Mouse (Mus musculus) c-Kit-positive CD71-positive TER-119-negative erythroid progenitor cells, embryonic 14.5 days (primary cell): ENCODE data around the gene Cbs.

Experiments used
- DNase-seq: peaks from one replicate; pipeline ENCODE4 v3.0.0-alpha.2; 2013; ENCODE audit warnings: low read depth

Gene Cbs

GRCm38 (mm10) chr17:31636942-31637811, at the start of gene Cbs:
Cbs (minus strand) TSS chr17:31637238.
- no peak for DNase-seq

DNA sequence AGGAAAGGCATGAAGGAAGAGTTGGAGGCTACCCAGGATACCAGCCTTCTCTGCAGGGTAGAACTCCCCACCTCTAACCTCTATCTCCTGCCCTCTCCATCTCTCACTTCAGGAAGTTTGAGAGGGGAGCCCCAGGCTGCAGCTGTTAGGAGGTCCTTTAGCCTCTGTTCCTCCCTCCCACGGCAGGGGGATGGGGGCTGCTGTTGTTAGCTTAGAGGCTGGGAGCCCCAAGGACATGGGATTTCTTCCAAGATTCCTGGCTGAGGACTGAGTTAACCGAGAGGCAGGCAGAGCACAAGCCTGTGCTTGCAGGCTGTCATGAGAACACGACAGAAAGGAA, 49.2 kb upstream of the Cbs start:
- no peak for DNase-seq

DNA sequence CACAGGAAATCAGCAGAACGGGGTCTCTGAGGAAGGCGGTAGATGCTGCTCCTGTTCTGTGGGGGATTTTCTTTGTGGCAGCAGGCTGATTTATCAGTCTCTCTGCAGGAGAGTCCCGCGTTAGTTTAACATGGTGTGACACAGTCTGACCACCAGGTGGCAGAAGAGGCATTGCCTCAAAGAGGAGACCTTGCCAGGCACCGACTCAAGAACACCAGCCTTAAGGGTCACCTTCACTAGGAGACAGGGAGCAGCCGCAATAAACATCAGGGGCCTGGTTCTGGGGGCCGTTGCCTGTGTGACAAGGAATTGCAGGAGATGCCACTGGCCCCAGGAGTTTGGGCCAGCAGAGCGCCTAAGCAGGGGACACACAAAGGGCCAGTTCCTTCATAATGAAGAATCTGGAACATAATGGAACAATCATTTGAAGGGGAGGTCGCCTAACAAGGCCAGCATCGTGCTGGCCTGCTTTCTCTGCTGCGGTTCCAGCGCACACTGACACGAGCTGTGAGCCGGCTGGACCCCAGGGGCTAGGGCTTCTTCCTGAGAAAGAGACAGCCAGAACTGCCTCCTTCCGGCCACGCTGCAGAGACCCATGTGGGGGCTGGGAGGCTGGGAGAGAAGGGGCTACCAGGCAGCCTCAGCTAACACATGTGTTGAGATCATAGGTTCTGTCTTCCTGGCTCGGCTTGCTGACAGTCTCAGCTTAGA, 48.6 kb upstream of the Cbs start:
- peak; percentile 60 for DNase-seq

- DNase-seq = no peak
Observed at GRCm38 (mm10) chr17:31680450-31680849, 43.4 kb upstream of the Cbs start.

- DNase-seq = no peak
Observed at GRCm38 (mm10) chr17:31677507-31677906, 40.5 kb upstream of the Cbs start, which contains the start of gene Cryaa. Cryaa (plus strand) TSS chr17:31677807.

GRCm38 (mm10) chr17:31674426-31674825, 37.4 kb upstream of the Cbs start:
- DNase-seq = no peak

DNA sequence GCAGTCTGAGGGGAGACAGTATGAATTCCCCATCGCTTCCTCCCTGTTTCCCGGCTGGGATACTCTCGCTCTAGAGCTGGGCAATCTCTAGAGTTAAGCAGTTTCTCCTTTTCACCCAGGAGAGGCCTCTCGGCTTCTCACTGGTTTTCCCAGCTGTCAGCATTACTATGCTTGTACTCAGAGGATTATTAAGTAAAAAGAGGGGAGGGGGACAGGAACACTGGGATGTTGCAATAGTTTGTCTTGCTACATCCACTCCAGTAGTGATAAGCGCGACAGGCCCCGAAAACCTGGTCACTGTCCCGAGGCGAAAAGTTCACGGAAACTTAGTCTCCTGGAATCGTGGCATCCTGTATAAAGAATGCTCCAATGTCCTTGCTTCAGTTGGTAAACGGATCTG, 35.2 kb upstream of the Cbs start:
- no peak for DNase-seq

- DNase-seq = no peak
Observed at GRCm38 (mm10) chr17:31671698-31672097, 34.7 kb upstream of the Cbs start.

DNA sequence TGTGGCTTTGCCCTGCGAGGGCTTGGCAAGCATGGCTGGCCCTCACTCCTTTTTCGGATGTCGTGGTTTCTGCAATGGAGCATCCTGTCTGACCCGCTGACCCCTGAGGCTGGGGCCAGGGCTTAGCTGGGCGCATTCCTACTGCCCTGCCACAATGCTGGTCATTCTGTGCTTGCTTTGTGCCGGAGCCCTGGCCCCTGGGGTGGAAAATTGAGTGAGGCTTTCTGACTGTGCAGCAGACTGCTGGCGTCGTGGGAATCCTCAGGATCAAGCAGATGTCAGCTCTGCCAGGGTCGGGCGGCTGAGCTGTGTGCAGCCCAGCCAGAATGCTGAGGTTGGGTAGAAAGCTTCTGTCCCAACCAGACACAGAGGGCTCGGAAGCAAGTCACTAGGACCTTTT, 33.1 kb upstream of the Cbs start:
- DNase-seq = no peak

GRCm38 (mm10) chr17:31668306-31668705, 31.3 kb upstream of the Cbs start:
- no peak for DNase-seq

DNA sequence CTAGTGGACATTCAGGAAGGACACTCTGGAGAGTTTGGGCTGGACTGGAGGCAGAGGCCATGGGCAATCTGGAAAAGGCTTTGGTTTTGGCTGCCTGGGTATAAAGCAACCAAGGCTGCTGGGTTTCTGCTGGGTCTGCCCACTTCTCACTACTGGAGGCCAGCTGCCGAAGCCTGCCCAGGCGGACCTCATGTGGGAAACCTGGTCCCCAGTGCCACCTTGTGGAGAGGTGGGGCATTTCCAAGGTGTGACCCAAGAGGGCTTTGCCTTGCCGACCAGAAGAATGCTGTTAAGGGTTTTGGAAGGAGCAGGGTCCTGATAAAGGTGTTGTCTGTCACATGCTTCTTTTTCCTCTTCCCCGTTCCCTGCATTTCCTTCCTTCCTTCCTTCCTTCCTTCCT, 27.7 kb upstream of the Cbs start:
- peak; percentile 67 for DNase-seq

DNA sequence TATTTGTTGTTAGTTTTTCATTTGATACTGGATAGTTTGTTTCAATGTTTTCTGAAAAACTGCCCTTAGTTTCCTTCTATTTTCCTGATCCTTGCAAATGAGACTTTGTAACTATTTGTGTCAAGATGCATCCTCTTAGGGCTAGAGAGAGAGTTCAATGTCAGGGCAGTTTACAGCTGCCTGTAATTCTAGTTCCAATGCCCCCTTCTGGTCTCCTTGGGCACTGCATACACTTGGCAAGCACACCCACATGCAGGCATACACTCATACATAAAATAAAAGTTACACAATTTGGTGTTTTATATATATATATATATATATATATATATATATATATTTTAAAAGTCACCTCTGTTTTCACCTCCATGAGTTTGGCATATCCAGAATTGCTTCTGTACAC, 25.8 kb upstream of the Cbs start:
- no peak for DNase-seq

GRCm38 (mm10) chr17:31660661-31661250, 23.7 kb upstream of the Cbs start:
- DNase-seq = no peak

DNA sequence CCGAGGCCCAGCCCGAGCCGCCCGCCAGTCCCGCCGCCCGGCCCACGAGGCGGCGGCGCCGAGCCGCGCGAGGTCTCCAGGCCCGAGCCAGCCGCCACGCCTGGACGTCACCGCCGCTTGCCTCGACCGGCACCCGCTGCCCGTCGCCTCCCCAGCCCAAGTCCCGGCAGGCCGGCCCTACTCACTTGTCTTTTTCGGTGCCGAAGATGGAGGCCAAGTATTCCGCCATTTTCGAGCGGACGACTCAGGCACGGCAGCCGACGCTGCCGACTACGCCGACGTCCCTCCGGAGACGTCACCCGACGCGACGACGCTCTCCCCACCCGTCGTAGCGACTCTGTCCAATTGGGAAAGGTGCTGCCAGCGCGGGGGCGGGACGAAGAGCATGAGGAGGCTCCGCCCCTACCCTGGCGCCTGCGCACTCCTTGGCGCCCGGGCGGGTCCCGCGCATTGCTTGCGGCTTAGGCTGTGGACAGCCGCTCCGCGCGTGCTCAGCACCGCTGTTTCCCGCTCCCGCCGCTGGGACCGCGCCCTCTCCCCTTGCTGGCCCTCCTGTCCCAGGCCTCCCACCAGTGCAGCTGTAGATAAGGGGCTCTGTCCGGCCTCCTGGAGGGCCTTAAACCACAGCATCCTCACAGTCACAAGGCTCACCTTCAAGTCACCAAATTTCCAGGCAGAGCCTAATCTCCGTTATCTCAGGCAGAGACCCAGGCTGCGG, 21.6 kb upstream of the Cbs start, which contains the start of gene U2af1:
TSS of gene U2af1 (minus strand) at position 425 of the 718 bp plus-strand sequence.
- peak; percentile 94 for DNase-seq

GRCm38 (mm10) chr17:31658136-31658467, 21.1 kb upstream of the Cbs start:
- no peak for DNase-seq

DNA sequence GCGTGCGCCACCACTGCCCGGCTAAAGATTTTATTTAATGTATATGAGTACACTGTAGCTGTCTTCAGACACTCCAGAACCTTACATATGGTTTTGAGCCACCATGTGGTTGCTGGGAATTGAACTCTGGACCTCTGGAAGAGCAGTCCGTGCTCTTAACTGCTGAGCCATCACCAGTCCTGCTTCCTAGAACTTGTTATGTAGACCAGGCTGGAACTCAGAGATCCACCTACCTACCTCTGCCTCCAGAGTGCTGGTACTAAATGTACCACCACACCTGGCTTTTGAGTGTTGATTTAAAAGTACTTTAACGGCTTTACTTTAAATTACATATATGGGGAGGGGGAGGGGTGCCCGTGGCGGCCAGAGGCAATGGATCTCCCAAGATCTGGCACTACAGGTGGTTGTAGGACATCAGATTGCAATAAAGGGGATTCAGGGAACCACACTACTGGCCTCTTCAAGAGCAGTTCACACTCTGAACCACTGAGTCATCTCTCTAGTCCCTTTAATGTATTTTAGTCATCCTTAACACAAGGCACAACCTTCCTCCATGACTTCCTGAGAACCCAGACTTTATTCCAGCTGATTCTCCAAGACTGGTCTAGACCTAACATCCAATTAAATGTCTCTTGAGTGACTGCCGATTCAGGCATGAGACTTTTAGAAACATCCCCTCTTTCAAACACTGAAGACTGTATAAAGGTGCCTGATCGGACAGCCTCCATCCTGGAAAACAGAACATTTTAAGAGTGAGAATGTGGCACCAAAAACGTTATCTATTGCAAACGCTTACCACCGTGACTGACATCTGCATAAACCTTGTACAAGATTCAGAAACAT, 20.3 kb upstream of the Cbs start:
- no peak for DNase-seq

GRCm38 (mm10) chr17:31656682-31657081, 19.6 kb upstream of the Cbs start:
- no peak for DNase-seq

GRCm38 (mm10) chr17:31655366-31655765, 18.3 kb upstream of the Cbs start:
- DNase-seq = no peak

- DNase-seq = no peak
Observed at GRCm38 (mm10) chr17:31653277-31653676, 16.2 kb upstream of the Cbs start.

- DNase-seq = no peak
Observed at GRCm38 (mm10) chr17:31652152-31652551, 15.1 kb upstream of the Cbs start.

- no peak for DNase-seq
Observed at GRCm38 (mm10) chr17:31646199-31647002, 9.4 kb upstream of the Cbs start.
